Mouse (Mus musculus) MEL (cell line): Measurements from ENCODE around the gene Rad51b. TPM values are rescaled to one million over a fixed set of nuclear protein-coding genes. Genes with fewer than 3 reads are reported as not detected.

Experiments used
- DNase-seq: peaks from one replicate; pipeline ENCODE4 v3.0.0; 2011; ENCODE audit warnings: low read depth, low spot score
- H3K27ac ChIP-seq: 2 replicates; pipeline ENCODE4 v1.5.1; 2012; ENCODE audit warnings: low read depth, mild to moderate bottlenecking, control low read depth, low read length, moderate library complexity; ENCODE audit not compliant: control insufficient read depth
- H3K27me3 ChIP-seq, 2 experiments: fragments of 150-350 bp in 1 of 2; sonication (generic) in 1 of 2; 2 replicates each; pipeline ENCODE4 v1.6.1; 2012; ENCODE audit warnings: low read length in 2 of 2, mild to moderate bottlenecking in 2 of 2, improper control_type of control experiment in 1 of 2, moderate library complexity in 1 of 2; ENCODE audit not compliant: insufficient read depth in 2 of 2, control insufficient read depth in 1 of 2
- H3K36me3 ChIP-seq, 2 experiments: 2 replicates each; pipeline ENCODE4 v1.6.1; 2012 to 2014; ENCODE audit warnings: low read length in 2 of 2, improper control_type of control experiment in 1 of 2, inconsistent platforms in 1 of 2, mild to moderate bottlenecking in 1 of 2; ENCODE audit not compliant: insufficient read depth in 2 of 2, control insufficient read depth in 1 of 2
- H3K4me1 ChIP-seq, 2 experiments: fragments of 150-350 bp in 1 of 2; sonication (generic) in 1 of 2; 2 replicates each; pipeline ENCODE4 v1.6.1; 2012; ENCODE audit warnings: low read length in 2 of 2, improper control_type of control experiment in 1 of 2, mild to moderate bottlenecking in 1 of 2; ENCODE audit not compliant: insufficient read depth in 2 of 2, control insufficient read depth in 1 of 2
- H3K4me3 ChIP-seq, 2 experiments: fragments of 150-350 bp in 1 of 2; sonication (generic) in 1 of 2; 2 replicates each; pipeline ENCODE4 v1.5.1; 2012; ENCODE audit warnings: low read depth in 2 of 2, low read length in 2 of 2, mild to moderate bottlenecking in 2 of 2, moderate library complexity in 2 of 2, control low read depth in 1 of 2, improper control_type of control experiment in 1 of 2; ENCODE audit not compliant: control insufficient read depth in 1 of 2, insufficient read depth in 1 of 2
- H3K79me2 ChIP-seq: 2 replicates; pipeline ENCODE4 v1.6.1; 2012; ENCODE audit warnings: mild to moderate bottlenecking, low read length, moderate library complexity; ENCODE audit not compliant: control insufficient read depth, poor library complexity, insufficient read depth
- H3K9ac ChIP-seq: 2 replicates; pipeline ENCODE4 v1.6.1; 2012; ENCODE audit warnings: low read depth, mild to moderate bottlenecking, control low read depth, low read length, moderate library complexity; ENCODE audit not compliant: control insufficient read depth, poor library complexity, severe bottlenecking
- H3K9me3 ChIP-seq: fragments of 150-350 bp; sonication (generic); replicated peaks from 2 replicates; pipeline ENCODE4 v1.6.1; 2012; ENCODE audit warnings: mild to moderate bottlenecking, low read length, improper control_type of control experiment, moderate library complexity; ENCODE audit not compliant: insufficient read depth
- CHD1 ChIP-seq: IDR thresholded peaks from 2 replicates; pipeline ENCODE4 v1.6.1; 2012; ENCODE audit warnings: low read depth, mild to moderate bottlenecking, inconsistent platforms, low read length, improper control_type of control experiment
- CTCF ChIP-seq, 3 experiments: IDR thresholded peaks in 2 of 3; conservative IDR thresholded peaks in 1 of 3; 2 replicates each; pipeline ENCODE4 v1.5.1; 2011 to 2012; ENCODE audit warnings: low read length in 3 of 3, low read depth in 2 of 3, mild to moderate bottlenecking in 2 of 3, improper control_type of control experiment in 1 of 3, inconsistent platforms in 1 of 3, mixed read lengths in 1 of 3, moderate library complexity in 1 of 3; ENCODE audit not compliant: control insufficient read depth in 1 of 3, insufficient read depth in 1 of 3, poor library complexity in 1 of 3, severe bottlenecking in 1 of 3
- ELF1 ChIP-seq: IDR thresholded peaks from 2 replicates; pipeline ENCODE4 v1.6.1; 2014; ENCODE audit warnings: low read depth, mild to moderate bottlenecking, inconsistent platforms, low read length, improper control_type of control experiment, moderate library complexity
- ETS1 ChIP-seq: IDR thresholded peaks from 2 replicates; pipeline ENCODE4 v1.6.1; 2012; ENCODE audit warnings: low read depth, mild to moderate bottlenecking, inconsistent platforms, low read length, improper control_type of control experiment, moderate library complexity
- HCFC1 ChIP-seq: IDR thresholded peaks from 2 replicates; pipeline ENCODE4 v1.6.1; 2012; ENCODE audit warnings: low read depth, mild to moderate bottlenecking, inconsistent platforms, low read length, improper control_type of control experiment, moderate library complexity
- KAT2A ChIP-seq: conservative IDR thresholded peaks from 2 replicates; pipeline ENCODE4 v1.6.1; 2012; ENCODE audit warnings: low read depth, low read length, improper control_type of control experiment, inconsistent platforms
- MAFK ChIP-seq: IDR thresholded peaks from 2 replicates; pipeline ENCODE4 v1.6.1; 2011; ENCODE audit warnings: low read depth, mild to moderate bottlenecking, low read length, improper control_type of control experiment, borderline replicate concordance
- MAZ ChIP-seq: IDR thresholded peaks from 2 replicates; pipeline ENCODE4 v1.6.1; 2012; ENCODE audit warnings: low read depth, mild to moderate bottlenecking, inconsistent platforms, low read length, improper control_type of control experiment
- MYB ChIP-seq: IDR thresholded peaks from 2 replicates; pipeline ENCODE4 v1.6.1; 2011; ENCODE audit warnings: mild to moderate bottlenecking, low read depth, low read length, improper control_type of control experiment
- POLR2A ChIP-seq, 2 experiments: IDR thresholded peaks; 2 replicates each; pipeline ENCODE4 v1.6.1; 2011 to 2012; ENCODE audit warnings: low read length in 2 of 2, mild to moderate bottlenecking in 2 of 2, control low read depth in 1 of 2, improper control_type of control experiment in 1 of 2, low read depth in 1 of 2, moderate library complexity in 1 of 2; ENCODE audit not compliant: control insufficient read depth in 1 of 2, insufficient read depth in 1 of 2, poor library complexity in 1 of 2
- POLR2AphosphoS2 ChIP-seq: IDR thresholded peaks from 2 replicates; pipeline ENCODE4 v1.6.1; 2011; ENCODE audit warnings: low read length, improper control_type of control experiment
- RAD21 ChIP-seq: IDR thresholded peaks from 2 replicates; pipeline ENCODE4 v1.6.1; 2011; ENCODE audit warnings: mild to moderate bottlenecking, low read depth, low read length, improper control_type of control experiment
- SIN3A ChIP-seq: IDR thresholded peaks from 2 replicates; pipeline ENCODE4 v1.6.1; 2012; ENCODE audit warnings: low read length, improper control_type of control experiment, inconsistent platforms
- SMC3 ChIP-seq: IDR thresholded peaks from 2 replicates; pipeline ENCODE4 v1.6.1; 2011; ENCODE audit warnings: low read depth, low read length, improper control_type of control experiment
- TBP ChIP-seq: IDR thresholded peaks from 2 replicates; pipeline ENCODE4 v1.8.0; 2011; ENCODE audit warnings: low read depth, low read length, improper control_type of control experiment
- TCF12 ChIP-seq: IDR thresholded peaks from 2 replicates; pipeline ENCODE4 v1.6.1; 2014; ENCODE audit warnings: low read depth, mild to moderate bottlenecking, inconsistent platforms, low read length, improper control_type of control experiment, moderate library complexity
- UBTF ChIP-seq: IDR thresholded peaks from 2 replicates; pipeline ENCODE4 v1.6.1; 2012; ENCODE audit warnings: low read depth, mild to moderate bottlenecking, inconsistent platforms, low read length, improper control_type of control experiment, moderate library complexity, borderline replicate concordance; ENCODE audit not compliant: insufficient read depth
- ZKSCAN1 ChIP-seq: IDR thresholded peaks from 2 replicates; pipeline ENCODE4 v1.6.1; 2012; ENCODE audit warnings: low read depth, mild to moderate bottlenecking, inconsistent platforms, low read length, improper control_type of control experiment, moderate library complexity
- polyA plus RNA-seq, 2 experiments: library from polyadenylated mRNA; stranded (reverse) in 1 of 2; unstranded in 1 of 2; fragments of >175 nt in 1 of 2; fragments of >200 nt in 1 of 2; gene quantifications; 2 replicates each; pipeline versions ENCODE4 v1.2.1 to v1.2.4; 2012; ENCODE audit warnings: low replicate concordance in 2 of 2, low read depth in 1 of 2; ENCODE audit not compliant: insufficient read length in 2 of 2, insufficient read depth in 1 of 2, missing spikeins in 1 of 2
- total RNA-seq: library from RNA; depleted of rRNA; stranded (reverse); fragments of 300-350 nt; gene quantifications from 2 replicates; pipeline ENCODE4 v1.2.3, GENCODE M21; 2012

Rad51b gene
- total and polyA plus RNA-seq, 3 experiments: 3.6 to 5.7 TPM; not detected in 1

- TF ChIP-seq RAD21: no peak
These were observed 427.8 kb downstream of the Rad51b start (continued) for GRCm38 (mm10) chr12:79724875-79725274.

- peaks cover 2 to 4% of the 10 kb centered on the region in 2 experiments; a peak in 2 of 4 replicates for H3K4me1 ChIP-seq
- H3K9me3 ChIP-seq: no peaks in the 10 kb centered on the region
- H3K27ac ChIP-seq: no peak overlapping the region
These were observed 428.6 kb downstream of the Rad51b start for GRCm38 (mm10) chr12:79725711-79726110.

GRCm38 (mm10) chr12:79726116-79726515, 429.0 kb downstream of the Rad51b start:
- no peak for TF ChIP-seq ZKSCAN1
- TF ChIP-seq MAFK: no peak
- TF ChIP-seq UBTF: no peak
- TF ChIP-seq ETS1: no peak
- TF ChIP-seq SIN3A: no peak
- peaks cover 0 to 5% of the 10 kb centered on the region in 2 experiments; a peak in 2 of 4 replicates for H3K36me3 ChIP-seq
- no peaks in the 10 kb centered on the region for H3K9me3 ChIP-seq
- H3K9ac ChIP-seq: no peak overlapping the region
- H3K27me3 ChIP-seq: no peaks in the 10 kb centered on the region
- peaks cover 2 to 4% of the 10 kb centered on the region in 2 experiments; a peak in 2 of 4 replicates for H3K4me1 ChIP-seq
- no peak for DNase-seq
- H3K27ac ChIP-seq: no peak overlapping the region
- no peaks in the 10 kb centered on the region for H3K79me2 ChIP-seq
- no peak overlapping the region for H3K4me3 ChIP-seq

More at GRCm38 (mm10) chr12:79725711-79726110, 428.6 kb downstream of the Rad51b start:
- Histone ChIP-seq H3K27me3 (no peaks in the 10 kb centered on the region), H3K4me3 (no peak overlapping the region), H3K36me3 (peaks cover 0 to 5% of the 10 kb centered on the region in 2 experiments; a peak in 2 of 4 replicates), H3K79me2 (no peaks in the 10 kb centered on the region), H3K9ac (no peak overlapping the region)
- DNase-seq: no peak
- TF ChIP-seq ELF1: no peak
- no peak for TF ChIP-seq TBP
- TF ChIP-seq HCFC1: no peak
- no peak for TF ChIP-seq TCF12
- TF ChIP-seq SIN3A: no peak
- TF ChIP-seq MYB: no peak
- no peak for TF ChIP-seq MAFK
- TF ChIP-seq MAZ: no peak
- no peak for TF ChIP-seq CHD1
- no peak for TF ChIP-seq POLR2AphosphoS2
- TF ChIP-seq UBTF: no peak
- no peak for TF ChIP-seq POLR2A (IDR thresholded peaks at IDR 0.05; ENCODE audit: control insufficient read depth in 1 of 2, insufficient read depth in 1 of 2, low read depth in 1 of 2, low read length in 2 of 2, poor library complexity in 1 of 2)
- no peak for TF ChIP-seq KAT2A
- TF ChIP-seq CTCF (IDR thresholded peaks at IDR 0.05 in 2 of 3, conservative IDR thresholded peaks at IDR 0.05 in 1 of 3; ENCODE audit: control insufficient read depth in 1 of 3, insufficient read depth in 1 of 3, low read depth in 2 of 3, low read length in 3 of 3, poor library complexity in 1 of 3, severe bottlenecking in 1 of 3): no peak
- TF ChIP-seq SMC3: no peak
